In the genomic region with DNA sequence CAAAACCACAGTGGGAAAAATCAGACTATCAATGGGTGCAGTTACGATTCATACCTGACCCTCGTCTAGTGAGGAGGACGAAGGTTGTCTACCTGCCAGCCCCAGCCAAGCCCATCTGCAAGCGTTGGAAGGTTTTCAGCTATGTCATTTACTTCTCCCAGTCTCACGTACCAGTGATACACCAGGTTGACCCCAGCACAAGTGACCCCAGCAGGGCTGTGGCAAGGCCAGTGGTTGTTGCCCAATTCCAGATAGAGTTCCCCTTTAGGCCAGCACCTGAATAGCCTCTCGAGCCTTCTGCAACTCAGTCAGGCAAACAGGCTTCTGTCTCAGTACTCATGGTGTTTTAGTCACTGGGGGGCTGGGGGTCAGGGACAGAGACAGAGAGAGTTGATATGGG, we compare ENCODE assay signal across 28 mouse cellular contexts. TPM values are rescaled to one million over a fixed set of nuclear protein-coding genes. Genes with fewer than 3 reads are reported as not detected.
A peak's percentile ranks its signal among the peaks of the same experiment; 100 is the strongest.
DNase-seq lines count a peak whose midpoint lies in the region; ATAC-seq and TF ChIP-seq lines count a peak whose summit lies in the region.
"Had no signal": no experiment of that assay in that cellular context is flagged by ENCODE, and none has a peak within 500 bp of the region (broad histone marks: within the 10 kb centered on the region; RNA-seq: fewer than 3 reads in every experiment).

No protein-coding gene starts in this region.

- peaks cover 47% of the 10 kb centered on the region for H3K4me1 ChIP-seq in cerebellum, adult 2 months (ENCODE audit: control insufficient read depth, insufficient read depth, low read length)
- H3K4me1 ChIP-seq in heart, embryonic 13.5 days = peaks cover 61% of the 10 kb centered on the region
- H3K4me1 ChIP-seq in liver, adult 2 months (ENCODE audit: control insufficient read depth, insufficient read depth, low read length) = peaks cover 21% of the 10 kb centered on the region
- peaks cover 8% of the 10 kb centered on the region; the same call in 1 of the 2 replicates for H3K4me1 ChIP-seq in liver, embryonic 11.5 days (replicated peaks; ENCODE audit: control insufficient read depth, insufficient read depth, low read length)

- no peaks in the 10 kb centered on the region for H3K79me2 ChIP-seq in liver, adult 2 months (ENCODE audit: control insufficient read depth, insufficient read depth, low read length)

- no peak overlapping the region for H3K27ac ChIP-seq in cerebellum, adult 2 months (ENCODE audit: insufficient read depth, low read length)
- peak overlapping the region; percentile 73 for H3K27ac ChIP-seq in heart, embryonic 13.5 days (replicated peaks)
- peak overlapping the region; percentile 60 for H3K27ac ChIP-seq in liver, adult 2 months (replicated peaks; ENCODE audit: insufficient read depth, low read depth, low read length)
- no peak overlapping the region for H3K27ac ChIP-seq in liver, embryonic 11.5 days (ENCODE audit: low read depth, low read length)
- H3K27ac ChIP-seq: forebrain, embryonic 10.5 days; hindbrain, embryonic 10.5 days; hindbrain, embryonic 15.5 days; limb, embryonic 15.5 days; midbrain, embryonic 10.5 days; midbrain, embryonic 15.5 days; neural tube, embryonic 15.5 days had no signal

- 61% methylated on average over 6 of the region's 6 CpGs for WGBS in cerebellum, adult 2 months
- WGBS in heart, embryonic 13.5 days = 85% methylated on average over 6 of the region's 6 CpGs
- WGBS in liver, adult 2 months = 18% methylated on average over 6 of the region's 6 CpGs
- WGBS in liver, embryonic 11.5 days = 84% methylated on average over 6 of the region's 6 CpGs

- no peak overlapping the region for H3K9ac ChIP-seq in heart, embryonic 13.5 days
- no peak overlapping the region for H3K9ac ChIP-seq in liver, adult 2 months (ENCODE audit: low read depth, low read length)
- H3K9ac ChIP-seq in liver, embryonic 11.5 days (ENCODE audit: low read depth, low read length) = no peak overlapping the region
- H3K9ac ChIP-seq: embryonic facial prominence, embryonic 13.5 days; hindbrain, embryonic 15.5 days; limb, embryonic 15.5 days; lung, embryonic 14.5 days; midbrain, embryonic 15.5 days; neural tube, embryonic 15.5 days had no signal

- H3K9me3 ChIP-seq in heart, embryonic 13.5 days = no peaks in the 10 kb centered on the region
- H3K9me3 ChIP-seq in liver, embryonic 11.5 days (ENCODE audit: control insufficient read depth, low read length) = no peaks in the 10 kb centered on the region
- H3K9me3 ChIP-seq: embryonic facial prominence, embryonic 13.5 days; hindbrain, embryonic 10.5 days; hindbrain, embryonic 15.5 days; limb, embryonic 10.5 days; limb, embryonic 15.5 days; midbrain, embryonic 10.5 days; midbrain, embryonic 15.5 days; neural tube, embryonic 15.5 days had no signal

- TF ChIP-seq POLR2A in cerebellum, adult 2 months (IDR thresholded peaks at IDR 0.05; ENCODE audit: borderline replicate concordance, insufficient read depth, low read length) = no peak
- no peak for TF ChIP-seq POLR2A in liver, adult 2 months (IDR thresholded peaks at IDR 0.05; ENCODE audit: extremely low read depth, insufficient read depth, low read length)

- DNase-seq in cerebellum, adult 9-10 months = peak; percentile 53
- DNase-seq in cerebellum, adult 2 months = no peak
- no peak for DNase-seq in heart, adult 8-10 months (ENCODE audit: low spot score)
- DNase-seq in liver, adult 2 months (ENCODE audit: extremely low read depth, low read depth, low spot score) = peak; percentile 94
- no peak for DNase-seq in liver, embryonic 11.5 days (ENCODE audit: low spot score)
- peak; percentile 18 for DNase-seq in thymus, postnatal 25 days
- no peak for DNase-seq in thymus, postnatal 0 days (ENCODE audit: low spot score)
- DNase-seq: adrenal gland, adult 2 months; adrenal gland, postnatal 36 days; cerebellum, adult 8-10 months; kidney, adult 2 months; kidney, postnatal 36 days; lung, embryonic 14.5 days; retina, postnatal 1 day; right cerebral cortex, postnatal 14 days had no signal

- no peaks in the 10 kb centered on the region for H3K27me3 ChIP-seq in cerebellum, adult 2 months (ENCODE audit: control insufficient read depth, insufficient read depth, low read length)
- no peaks in the 10 kb centered on the region for H3K27me3 ChIP-seq in heart, embryonic 13.5 days (replicated peaks)
- no peaks in the 10 kb centered on the region for H3K27me3 ChIP-seq in liver, adult 2 months (ENCODE audit: control insufficient read depth, insufficient read depth, low read length)
- H3K27me3 ChIP-seq in liver, embryonic 11.5 days (replicated peaks; ENCODE audit: control insufficient read depth, insufficient read depth, low read length) = no peaks in the 10 kb centered on the region
- H3K27me3 ChIP-seq: embryonic facial prominence, embryonic 13.5 days; hindbrain, embryonic 15.5 days; limb, embryonic 15.5 days; midbrain, embryonic 15.5 days; neural tube, embryonic 15.5 days had no signal

- TF ChIP-seq CTCF in cerebellum, adult 2 months (IDR thresholded peaks at IDR 0.05; ENCODE audit: borderline replicate concordance, insufficient read depth, low read depth, low read length) = no peak
- TF ChIP-seq CTCF in liver, adult 2 months (IDR thresholded peaks at IDR 0.05; ENCODE audit: low read depth, low read length) = peak; percentile 39

- no peak for ATAC-seq in heart, embryonic 13.5 days (ENCODE audit: extremely low read depth, insufficient number of reproducible peaks, low FRiP score, low TSS enrichment)
- no peak for ATAC-seq in liver, embryonic 11.5 days (replicated peaks; ENCODE audit: low FRiP score)
- ATAC-seq: forebrain, embryonic 16.5 days; midbrain, embryonic 15.5 days had no signal

- no peak overlapping the region for H3K4me3 ChIP-seq in cerebellum, adult 2 months (replicated peaks; ENCODE audit: insufficient read depth, low read depth, low read length)
- no peak overlapping the region for H3K4me3 ChIP-seq in heart, embryonic 13.5 days
- H3K4me3 ChIP-seq in liver, adult 2 months (ENCODE audit: insufficient read depth, low read depth, low read length) = no peak overlapping the region
- no peak overlapping the region for H3K4me3 ChIP-seq in liver, embryonic 11.5 days (ENCODE audit: low read depth, low read length)
- H3K4me3 ChIP-seq: embryonic facial prominence, embryonic 13.5 days; forebrain, embryonic 10.5 days; hindbrain, embryonic 10.5 days; hindbrain, embryonic 15.5 days; limb, embryonic 10.5 days; limb, embryonic 15.5 days; midbrain, embryonic 10.5 days; midbrain, embryonic 15.5 days; neural tube, embryonic 15.5 days had no signal

- no peaks in the 10 kb centered on the region for H3K36me3 ChIP-seq in heart, embryonic 13.5 days
- H3K36me3 ChIP-seq in liver, adult 2 months (ENCODE audit: control insufficient read depth, insufficient read depth, low read length) = no peaks in the 10 kb centered on the region
- H3K36me3 ChIP-seq in liver, embryonic 11.5 days (ENCODE audit: control insufficient read depth, insufficient read depth, low read length) = no peaks in the 10 kb centered on the region
- H3K36me3 ChIP-seq: embryonic facial prominence, embryonic 13.5 days; forebrain, embryonic 10.5 days; hindbrain, embryonic 10.5 days; hindbrain, embryonic 15.5 days; limb, embryonic 10.5 days; limb, embryonic 15.5 days; midbrain, embryonic 10.5 days; midbrain, embryonic 15.5 days; neural tube, embryonic 15.5 days had no signal

- H3K4me2 ChIP-seq in heart, embryonic 13.5 days = no peak overlapping the region
- H3K4me2 ChIP-seq in liver, embryonic 11.5 days = no peak overlapping the region
- H3K4me2 ChIP-seq: embryonic facial prominence, embryonic 13.5 days; hindbrain, embryonic 15.5 days; limb, embryonic 15.5 days; lung, embryonic 14.5 days; midbrain, embryonic 15.5 days; neural tube, embryonic 15.5 days had no signal

RNA-seq across cellular contexts. Expression of gene Mical2, which starts 17.9 kb away (rescaled TPM):
- polyA plus RNA-seq in cerebellum, adult 2 months (2012; rRNA removed) = 173 and 203 TPM in 2 replicates
- polyA plus RNA-seq in heart, embryonic 13.5 days (2015; fragmentation: Nextera tagmentation; extraction: Ambion mirVana) = 105 and 109 TPM in 2 replicates
- total RNA-seq in heart, adult 8-10 months (2022) = 100 to 1,000 TPM in 1 of 4 experiments, 10 to 100 TPM in 3; 82.0 to 100 (median 95.6) TPM
- 4.1 and 4.5 TPM in 2 replicates for total RNA-seq in liver, adult 2 months (2014; rRNA removed)
- 6.9 and 7.9 TPM in 2 replicates for polyA plus RNA-seq in liver, adult 2 months (2012; rRNA removed)
- 7.2 and 9.3 TPM in 2 replicates for polyA plus RNA-seq in liver, embryonic 11.5 days (2014; fragmentation: Nextera tagmentation; extraction: Ambion mirVana)
- polyA plus RNA-seq in thymus, postnatal 0 days (2015; fragmentation: Nextera tagmentation; extraction: Ambion mirVana) = 0.51 and 0.85 TPM in 2 replicates
- total RNA-seq: CH12.LX had no signal

RNA-seq across cellular contexts. Expression of gene Dkk3, which starts 48.9 kb away (rescaled TPM):
- polyA plus RNA-seq in cerebellum, adult 2 months (2012; rRNA removed) = 17.1 and 20.4 TPM in 2 replicates
- 74.7 and 91.0 TPM in 2 replicates for polyA plus RNA-seq in heart, embryonic 13.5 days (2015; fragmentation: Nextera tagmentation; extraction: Ambion mirVana)
- total RNA-seq in heart, adult 8-10 months (2022) = 10 to 100 TPM; 34.3 to 54.4 (median 46.8) TPM
- total RNA-seq in liver, adult 2 months (2014; rRNA removed) = 0.65 and 1.0 TPM in 2 replicates
- 0.39 and 0.46 TPM in 2 replicates for polyA plus RNA-seq in liver, adult 2 months (2012; rRNA removed)
- polyA plus RNA-seq in liver, embryonic 11.5 days (2014; fragmentation: Nextera tagmentation; extraction: Ambion mirVana) = 11.0 and 12.0 TPM in 2 replicates
- 2.6 and 3.0 TPM in 2 replicates for polyA plus RNA-seq in thymus, postnatal 0 days (2015; fragmentation: Nextera tagmentation; extraction: Ambion mirVana)
- total RNA-seq: megakaryocyte progenitor cell, adult 5-6 weeks had no signal

Comparison
In these comparisons a context has a peak if more than half of its experiments do, and no peak if none do; other contexts are left out.
1. DNase-seq: peak in cerebellum, adult 9-10 months (single experiment), liver, adult 2 months (single experiment) and thymus, postnatal 25 days (single experiment); none in cerebellum, adult 2 months (0 of 2), heart, adult 8-10 months (single experiment), liver, embryonic 11.5 days (single experiment) and thymus, postnatal 0 days (single experiment).
2. H3K27ac ChIP-seq: peak in heart, embryonic 13.5 days (single experiment) and liver, adult 2 months (single experiment); none in cerebellum, adult 2 months (single experiment) and liver, embryonic 11.5 days (single experiment).
3. RNA of gene Mical2, which starts 17.9 kb away (polyA plus RNA-seq): 173 to 203 TPM in cerebellum, adult 2 months and 105 to 109 TPM in heart, embryonic 13.5 days; 7.2 to 9.3 TPM in liver, embryonic 11.5 days, 6.9 to 7.9 TPM in liver, adult 2 months and 0.51 to 0.85 TPM in thymus, postnatal 0 days; every median in the first group is over 10 times any median in the second.